Mouse (Mus musculus): ENCODE measurements around the gene Mbd5.

Mbd5 gene

GRCm38 (mm10) chr2:49344287-49344686 lies 395.0 kb downstream of the Mbd5 start:
- DNase-seq (ENCODE audit: extremely low read depth, low read depth) = no peak

- DNase-seq (ENCODE audit: extremely low read depth, low read depth) = no peak
These were observed 396.5 kb downstream of the Mbd5 start for GRCm38 (mm10) chr2:49345786-49346185.

DNA sequence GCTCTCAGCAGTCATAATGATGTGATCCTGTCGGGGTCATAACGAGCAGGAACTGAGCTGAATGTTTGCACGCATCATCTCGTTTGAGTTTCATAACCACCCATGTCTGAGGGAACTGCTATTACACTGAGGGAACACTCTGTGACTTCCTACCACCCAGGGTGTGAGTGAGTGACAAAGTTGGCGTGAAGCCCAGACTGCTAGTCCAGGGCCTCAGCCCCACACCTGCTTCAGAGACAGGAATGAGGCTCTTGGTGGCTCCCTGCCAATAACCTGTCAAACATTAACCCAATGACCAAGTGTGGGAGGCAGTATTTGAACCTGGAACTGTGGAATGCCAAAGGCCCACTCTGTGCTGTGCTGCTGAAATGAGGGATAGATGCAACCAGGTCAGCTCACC lies 400.5 kb downstream of the Mbd5 start:
- DNase-seq (ENCODE audit: extremely low read depth, low read depth) = no peak

- DNase-seq (ENCODE audit: extremely low read depth, low read depth) = no peak
These were observed 401.5 kb downstream of the Mbd5 start for GRCm38 (mm10) chr2:49350852-49351251.

DNA sequence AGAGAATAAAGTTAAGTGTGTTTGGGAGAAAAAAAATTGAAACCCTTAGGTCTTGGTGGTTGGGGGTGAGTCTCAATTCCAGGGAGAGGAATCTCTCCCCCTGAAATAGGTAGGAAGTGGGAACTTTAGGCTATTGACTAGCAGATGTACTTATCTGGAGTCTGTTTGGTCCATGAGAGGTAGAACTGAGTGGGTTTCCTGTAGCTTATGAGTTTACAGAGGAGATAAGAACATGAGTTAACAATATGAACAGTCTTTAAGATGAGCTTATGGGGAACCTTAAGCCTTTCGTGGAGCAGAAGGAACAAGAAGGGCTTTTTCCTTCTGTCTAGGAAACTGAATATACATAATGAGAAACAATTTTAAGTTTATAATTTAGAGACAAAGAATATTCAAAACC lies 404.8 kb downstream of the Mbd5 start:
- DNase-seq (ENCODE audit: extremely low read depth, low read depth) = peak; percentile 29

GRCm38 (mm10) chr2:49355867-49356266 lies 406.6 kb downstream of the Mbd5 start:
- no peak for DNase-seq (ENCODE audit: extremely low read depth, low read depth)

DNA sequence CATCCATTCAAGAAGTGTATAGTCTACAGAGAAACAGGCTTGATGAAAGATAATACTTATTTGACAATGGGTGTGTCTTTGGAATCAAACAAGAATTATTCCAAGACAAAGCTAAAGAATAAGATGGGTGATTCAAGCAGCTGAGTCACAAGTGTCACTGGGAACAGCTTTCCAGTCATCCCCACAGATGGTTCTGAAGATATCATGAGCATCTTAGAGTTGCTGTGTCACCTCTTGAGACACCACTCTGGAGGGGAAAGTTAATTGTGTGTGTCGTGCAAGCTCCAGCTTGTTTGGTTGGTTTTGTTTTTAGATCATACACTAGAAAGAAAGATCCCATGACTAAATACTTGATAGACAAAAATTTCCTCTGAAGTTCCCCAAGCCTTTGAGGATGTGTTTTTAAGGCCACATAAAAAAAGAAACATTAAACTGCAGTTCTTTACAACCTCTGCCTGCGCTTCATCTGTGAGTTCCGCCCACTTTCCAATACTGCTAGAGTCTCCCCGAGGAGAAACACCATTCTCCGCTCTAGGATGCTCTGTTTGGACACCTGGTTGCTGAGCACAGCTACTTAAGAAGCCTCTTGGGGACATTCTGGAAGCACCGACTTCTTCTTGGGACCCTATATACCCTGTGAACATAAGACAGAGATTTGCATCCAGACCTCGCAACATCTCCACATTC lies 409.0 kb downstream of the Mbd5 start:
- no peak for DNase-seq (ENCODE audit: extremely low read depth, low read depth)

- DNase-seq (ENCODE audit: extremely low read depth, low read depth) = no peak
These were observed 409.7 kb downstream of the Mbd5 start for GRCm38 (mm10) chr2:49358839-49359520.

DNA sequence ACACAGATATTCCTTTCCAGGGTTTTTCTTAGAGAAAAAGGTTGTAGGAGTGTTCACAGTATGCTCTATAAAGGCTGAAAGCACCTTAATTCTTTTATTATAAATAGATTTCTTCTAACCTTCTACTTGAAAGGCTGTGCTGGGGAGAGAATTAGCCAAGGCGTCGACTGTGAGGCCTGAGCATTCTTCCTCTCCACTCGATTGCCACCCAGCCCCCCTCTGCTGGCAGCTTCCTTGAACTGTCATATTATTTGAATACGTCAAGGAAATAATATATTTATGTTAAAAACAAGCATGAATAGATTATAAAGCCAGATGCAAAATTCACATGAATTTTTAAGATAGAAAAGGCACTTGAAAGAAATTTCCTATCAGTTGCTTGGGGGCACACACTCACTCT lies 410.4 kb downstream of the Mbd5 start:
- no peak for DNase-seq (ENCODE audit: extremely low read depth, low read depth)

DNA sequence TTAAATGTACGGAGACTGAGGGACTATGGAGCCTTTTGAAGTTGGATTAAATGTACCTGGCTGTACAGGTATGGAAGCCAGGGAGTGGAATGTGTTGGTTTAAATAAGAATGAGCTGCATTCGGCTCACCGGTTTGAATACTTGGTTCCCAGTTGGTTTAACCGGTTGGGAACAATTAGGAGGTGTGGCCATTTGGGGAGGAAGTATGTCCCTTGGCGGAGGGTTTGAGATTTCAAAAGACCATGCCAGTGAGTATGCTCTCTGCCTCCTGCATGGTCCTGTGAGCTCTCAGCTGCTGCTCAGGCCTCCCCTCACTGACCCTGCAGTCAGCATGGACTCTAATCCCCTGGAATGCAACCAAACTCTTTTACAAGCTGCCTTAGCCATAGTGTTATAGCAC lies 415.2 kb downstream of the Mbd5 start:
- DNase-seq (ENCODE audit: extremely low read depth, low read depth) = no peak

DNA sequence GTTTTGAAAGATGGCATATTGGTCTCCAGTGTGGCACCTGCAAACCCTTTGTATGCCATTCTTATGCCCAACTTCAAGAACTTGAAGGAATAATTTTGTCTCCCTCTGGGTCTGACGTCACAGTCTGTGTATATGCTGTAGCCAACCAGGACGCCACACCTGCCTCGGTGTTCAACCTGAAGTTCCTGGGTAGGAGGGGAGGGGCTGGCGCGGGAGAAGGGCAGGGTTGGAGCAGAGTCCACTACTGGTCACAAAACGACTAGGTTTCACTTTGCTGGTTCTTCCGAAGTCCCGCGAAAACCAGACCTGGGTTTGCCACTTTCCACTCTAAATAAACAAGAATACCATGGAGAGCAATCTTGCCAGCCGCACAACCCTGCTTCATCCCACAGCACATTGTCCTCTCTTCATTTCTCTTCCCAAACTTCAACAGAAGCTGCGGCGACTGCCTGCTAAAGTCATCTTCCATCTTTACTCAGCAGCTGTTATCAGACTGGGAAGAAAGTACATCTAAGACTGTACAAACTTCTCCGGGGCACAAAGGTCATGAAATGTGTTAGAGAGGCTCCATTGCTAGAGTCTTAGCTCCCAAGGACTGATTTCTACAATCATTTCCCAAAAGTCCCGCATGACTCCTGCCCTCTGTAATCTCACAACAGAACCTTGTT lies 417.7 kb downstream of the Mbd5 start:
- DNase-seq (ENCODE audit: extremely low read depth, low read depth) = no peak

DNA sequence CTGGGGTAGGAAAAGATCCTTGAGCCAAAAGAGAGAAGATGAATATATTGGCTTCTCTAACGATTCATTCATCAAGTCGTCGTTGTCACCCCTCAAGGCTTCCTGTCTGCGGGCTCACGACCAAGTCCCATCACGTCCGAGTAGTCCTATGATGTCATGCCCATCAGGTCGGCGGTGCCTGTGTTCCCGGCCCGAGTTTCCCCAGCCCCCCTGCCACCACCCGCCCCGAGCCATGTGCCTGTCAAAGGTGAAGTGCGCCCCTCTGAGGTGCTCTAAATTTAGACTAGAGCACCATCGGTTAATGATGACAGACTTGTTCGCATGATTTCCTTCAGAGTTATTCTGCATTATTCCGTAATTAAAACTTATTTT lies 418.2 kb downstream of the Mbd5 start:
- DNase-seq (ENCODE audit: extremely low read depth, low read depth) = no peak

DNA sequence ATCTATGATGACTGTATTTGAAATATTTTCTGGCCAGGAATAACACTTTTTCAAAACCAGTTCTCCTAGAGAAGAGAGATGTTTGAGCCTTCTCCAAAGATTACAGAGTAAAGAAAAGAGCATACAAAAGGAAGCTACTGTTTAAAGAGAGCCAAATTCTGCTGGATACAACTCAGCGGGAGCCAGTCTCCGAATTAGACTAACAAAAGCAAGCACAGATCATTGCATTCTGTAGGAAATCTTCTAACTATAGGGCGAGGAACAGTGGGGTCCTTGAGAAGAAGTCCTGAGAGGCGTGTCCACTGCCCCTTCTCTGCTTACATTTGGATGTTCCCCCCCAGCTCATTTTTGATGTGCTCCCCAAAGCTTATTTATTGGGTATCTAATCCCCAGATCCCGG lies 422.3 kb downstream of the Mbd5 start:
- DNase-seq (ENCODE audit: extremely low read depth, low read depth) = no peak

DNA sequence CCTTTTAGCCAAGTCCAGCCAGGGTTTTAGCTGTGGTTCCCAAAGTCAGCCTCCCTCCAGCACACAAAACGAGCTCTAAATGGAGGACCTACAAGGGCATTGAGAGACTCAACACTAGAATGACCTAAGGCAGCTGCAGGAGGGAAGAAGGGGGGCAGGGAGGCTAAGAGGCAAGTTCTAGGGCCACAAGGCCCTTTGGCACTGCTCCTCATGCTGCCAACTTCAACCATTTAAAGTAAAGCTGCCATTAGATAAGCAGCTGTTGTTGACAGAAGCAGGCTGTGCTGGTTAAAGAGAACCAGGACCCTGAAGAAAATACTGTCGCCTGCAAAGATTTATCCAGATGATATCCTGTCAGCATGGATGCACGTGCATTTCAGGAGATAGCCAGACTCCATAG lies 423.3 kb downstream of the Mbd5 start:
- DNase-seq (ENCODE audit: extremely low read depth, low read depth) = no peak

Measured in MEL-GATA-1-ER (cell line).